Mouse (Mus musculus) 3134 (cell line): ENCODE results near the gene Tgfb2.

Source experiments
- DNase-seq: peaks from one replicate; pipeline ENCODE4 v3.0.0-alpha.2; 2011; ENCODE audit warnings: low spot score; ENCODE audit not compliant: insufficient read length; ENCODE audit errors: extremely low read depth

The Tgfb2 gene

DNA sequence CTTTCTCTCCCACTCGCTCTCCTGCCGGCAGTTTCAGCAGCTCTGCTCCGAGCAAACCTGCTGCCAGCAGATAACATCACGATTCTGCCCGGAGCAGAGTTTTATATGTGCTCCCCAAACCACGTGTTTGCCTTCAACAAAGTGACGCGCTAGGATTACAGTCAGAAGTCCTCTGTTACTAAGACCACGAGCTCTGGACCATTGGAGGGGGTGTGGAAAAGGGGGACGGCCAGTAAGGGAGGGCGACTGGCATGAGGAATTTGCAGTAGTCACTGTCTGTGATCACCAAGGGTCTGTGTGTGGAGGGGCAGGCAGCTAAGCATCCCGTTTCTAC lies at the start of gene Tgfb2:
Gene Tgfb2, minus strand, starts transcription at position 75 of the 334 bp plus-strand sequence.
- DNase-seq, result no peak

DNA sequence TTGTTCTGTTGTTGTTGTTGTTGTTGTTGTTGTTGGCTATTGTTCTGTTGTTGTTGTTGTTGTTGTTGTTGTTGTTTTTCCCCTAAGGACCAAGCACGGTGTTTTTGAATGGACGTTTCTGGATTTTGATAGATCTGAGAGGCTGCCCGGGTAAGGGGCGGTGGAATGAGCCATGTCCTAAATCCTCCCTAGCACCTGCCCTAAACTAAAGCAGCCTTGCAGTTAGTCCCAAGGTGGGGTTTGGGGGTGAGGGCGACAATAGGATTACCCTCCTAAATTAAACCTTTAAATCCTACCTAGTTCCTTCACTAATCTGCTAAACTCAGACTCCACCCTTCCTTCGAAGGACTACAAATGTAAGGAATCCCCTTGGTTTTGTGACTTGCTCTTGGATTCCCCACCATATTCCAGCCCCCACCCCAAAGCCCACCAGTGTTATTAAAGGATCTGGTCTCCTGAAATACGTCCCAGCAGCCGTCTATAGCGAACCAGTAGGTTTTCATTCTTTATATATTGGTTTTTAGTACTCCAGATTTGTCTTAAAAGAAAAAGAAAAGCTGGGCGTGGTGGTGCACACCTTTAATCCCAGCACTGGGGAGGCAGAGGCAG lies 44.0 kb upstream of the Tgfb2 start:
- no peak for DNase-seq

DNA sequence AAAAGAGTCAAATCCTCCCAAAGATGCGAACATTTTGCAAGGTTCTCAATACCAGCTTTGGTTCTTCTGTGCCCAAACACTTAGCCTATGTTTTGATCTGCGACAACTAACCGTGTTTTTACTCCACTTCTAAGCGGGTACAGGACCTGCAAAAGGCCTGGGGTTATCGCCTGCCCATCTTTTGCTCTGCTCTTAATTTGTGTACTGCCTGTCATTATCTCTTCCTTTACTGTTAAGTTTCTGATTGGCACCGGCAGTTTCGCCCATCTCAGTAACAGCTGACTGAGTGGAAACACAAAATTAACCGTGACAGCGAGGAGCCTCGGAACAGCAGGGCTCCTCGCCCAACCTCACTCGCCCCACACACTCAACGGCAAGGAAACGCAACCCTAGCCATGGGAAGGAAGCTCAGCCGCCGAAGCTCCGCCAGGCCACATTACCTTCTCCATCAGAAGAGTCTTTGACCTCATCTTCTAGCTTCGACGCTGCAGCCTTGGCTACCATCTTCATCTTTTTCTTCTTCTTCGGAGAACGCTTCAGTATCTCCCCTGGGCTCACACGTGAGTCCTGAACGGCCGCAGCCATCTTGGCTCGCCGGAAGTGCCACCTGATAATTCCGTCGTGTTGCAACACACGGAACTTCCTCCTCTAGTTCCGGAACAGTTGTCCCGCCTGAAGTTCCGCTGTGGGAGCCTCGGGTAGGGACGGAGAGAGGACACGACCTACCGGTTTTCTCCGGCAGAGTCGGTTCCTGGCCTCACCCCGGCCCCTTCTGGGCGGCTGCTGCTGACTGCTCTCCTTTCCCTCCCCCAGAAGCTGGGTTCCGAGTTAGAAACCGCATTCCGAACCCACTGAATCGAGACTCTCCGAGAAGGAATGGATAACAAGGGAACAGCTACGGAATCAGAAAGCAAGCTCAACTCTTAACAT lies 43.2 kb upstream of the Tgfb2 start, which contains the start of gene Rrp15:
Gene Rrp15, minus strand, starts transcription at position 635 of the 930 bp plus-strand sequence.
- DNase-seq, result peak; percentile 84

DNA sequence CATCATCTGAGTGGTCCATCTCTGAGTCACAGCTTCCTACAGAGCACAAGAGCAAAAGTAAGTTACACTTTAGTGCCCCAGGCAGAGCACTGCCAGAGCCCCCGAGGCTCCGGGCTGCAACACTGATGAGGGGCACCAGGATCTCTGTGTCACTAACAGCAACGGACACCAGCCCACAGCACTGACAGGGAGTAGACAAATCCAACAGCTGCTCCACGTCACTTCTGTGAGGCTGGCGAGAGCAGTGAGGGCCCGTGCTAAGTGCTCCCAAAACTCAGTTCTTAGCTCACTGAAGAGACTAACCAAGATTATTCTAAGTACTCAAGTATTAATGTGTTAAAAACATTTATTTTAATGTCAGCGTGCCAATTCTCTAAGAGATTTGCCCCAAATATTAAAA lies 34.0 kb upstream of the Tgfb2 start:
- no peak for DNase-seq

DNA sequence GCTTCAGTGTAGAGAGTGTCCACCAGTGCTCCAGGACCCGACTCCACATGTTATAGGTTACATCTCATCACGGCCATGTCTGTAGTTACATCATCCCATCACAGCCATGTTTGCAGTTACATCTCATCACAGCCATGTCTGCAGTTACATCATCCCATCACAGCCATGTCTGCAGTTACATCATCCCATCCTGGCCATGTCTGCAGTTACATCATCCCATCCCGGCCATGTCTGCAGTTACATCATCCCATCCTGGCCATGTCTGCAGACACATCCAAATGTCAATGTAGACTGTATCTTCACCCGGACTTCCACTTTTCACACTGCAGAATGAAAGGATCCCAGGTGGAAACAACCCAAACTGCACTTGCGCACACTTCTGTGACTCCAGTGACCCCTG lies 29.7 kb upstream of the Tgfb2 start:
- no peak for DNase-seq

DNA sequence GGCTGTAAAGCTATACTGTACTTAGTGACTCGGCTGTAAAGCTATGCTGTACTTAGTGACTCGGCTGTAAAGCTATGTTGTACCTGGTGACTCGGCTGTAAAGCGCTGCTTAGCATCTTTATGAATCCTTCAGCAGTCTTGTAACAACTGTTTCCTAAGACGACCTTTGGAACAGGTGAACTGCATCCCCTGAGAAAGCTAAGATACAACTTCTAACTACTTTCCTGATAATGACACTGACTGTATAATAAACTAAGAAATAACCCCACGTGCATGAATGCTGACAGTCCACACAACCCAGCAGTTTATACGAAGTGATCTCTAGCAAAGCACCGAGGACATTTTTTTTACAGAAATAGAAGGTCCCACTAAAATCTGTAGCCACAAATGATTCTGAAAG lies 27.3 kb upstream of the Tgfb2 start:
- DNase-seq, result no peak

DNA sequence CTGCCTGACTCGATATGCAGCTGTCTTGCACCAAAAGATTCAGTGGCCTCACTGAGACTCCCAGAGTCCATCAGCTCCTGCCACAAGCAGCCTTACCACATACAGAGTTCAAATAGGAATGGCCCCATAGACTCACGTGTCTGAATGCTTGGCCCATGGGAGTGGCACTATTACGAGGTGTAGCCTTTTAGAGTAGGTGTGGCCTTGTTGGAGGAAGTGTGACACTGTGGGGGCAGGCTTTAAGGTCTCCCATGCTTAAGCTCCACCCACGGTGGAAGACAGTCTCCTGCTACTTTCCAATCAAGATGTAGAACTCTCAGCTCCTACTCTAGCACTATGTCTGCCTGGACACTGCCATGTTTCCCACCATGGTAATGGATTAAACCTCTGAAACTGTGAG lies 23.0 kb upstream of the Tgfb2 start:
- no peak for DNase-seq

DNA sequence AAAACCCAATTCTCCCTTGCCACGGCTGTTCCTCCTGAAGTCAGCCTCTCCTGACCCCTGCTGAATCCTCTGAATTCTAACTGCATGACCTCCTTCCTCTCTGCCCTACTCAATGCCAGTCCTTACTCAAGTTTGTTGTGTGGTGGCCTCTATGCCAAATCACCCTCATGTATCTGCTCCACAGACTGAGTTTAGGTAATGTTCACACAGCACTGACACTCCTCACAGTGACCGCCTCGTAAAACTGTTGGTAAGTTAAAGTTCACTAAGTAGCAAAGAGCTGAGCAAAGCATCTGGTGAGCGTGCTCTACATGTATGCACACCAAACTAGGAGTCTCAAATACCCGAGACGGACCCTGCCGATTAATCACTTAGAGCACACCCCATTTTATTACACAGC lies 20.3 kb upstream of the Tgfb2 start:
- DNase-seq, result no peak

DNA sequence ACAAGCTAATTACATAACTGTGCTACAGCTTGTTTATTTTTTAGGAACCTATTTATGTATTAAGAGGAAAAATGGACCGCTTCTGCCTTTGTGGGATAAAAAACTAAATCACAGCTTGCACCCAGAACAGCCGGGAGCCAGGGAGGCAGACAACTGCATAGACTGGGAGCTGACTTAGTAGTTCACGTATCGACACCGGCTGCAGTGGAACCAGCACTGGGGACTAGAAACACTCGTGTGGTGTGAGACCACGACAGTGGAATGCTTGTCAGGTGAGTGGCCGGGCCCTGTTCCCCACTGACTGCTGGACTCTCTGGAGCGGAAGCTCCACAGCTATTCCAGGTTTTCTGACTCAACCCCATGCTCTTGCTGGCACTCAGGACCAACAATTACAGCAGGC lies 16.5 kb upstream of the Tgfb2 start:
- DNase-seq, result no peak

DNA sequence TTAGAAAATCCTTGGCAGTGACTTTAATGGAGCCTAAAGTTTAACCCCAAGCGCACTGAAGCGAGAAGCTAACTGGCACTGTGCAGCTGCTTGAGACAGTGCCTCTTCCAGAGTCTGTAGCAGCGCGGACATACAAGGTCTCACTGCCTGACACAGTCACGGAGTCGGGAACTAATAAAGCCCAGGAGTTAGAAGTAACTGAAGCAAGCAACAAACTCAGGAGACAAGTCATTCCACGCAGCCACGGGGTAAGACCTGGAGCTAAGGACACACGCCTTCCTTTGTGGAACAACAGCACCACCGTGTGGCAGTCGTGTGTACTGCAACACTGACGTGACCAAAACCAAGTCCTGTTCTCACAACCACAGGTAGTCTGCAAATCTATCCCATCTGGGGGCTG lies 16.1 kb upstream of the Tgfb2 start:
- DNase-seq, result peak; percentile 48

DNA sequence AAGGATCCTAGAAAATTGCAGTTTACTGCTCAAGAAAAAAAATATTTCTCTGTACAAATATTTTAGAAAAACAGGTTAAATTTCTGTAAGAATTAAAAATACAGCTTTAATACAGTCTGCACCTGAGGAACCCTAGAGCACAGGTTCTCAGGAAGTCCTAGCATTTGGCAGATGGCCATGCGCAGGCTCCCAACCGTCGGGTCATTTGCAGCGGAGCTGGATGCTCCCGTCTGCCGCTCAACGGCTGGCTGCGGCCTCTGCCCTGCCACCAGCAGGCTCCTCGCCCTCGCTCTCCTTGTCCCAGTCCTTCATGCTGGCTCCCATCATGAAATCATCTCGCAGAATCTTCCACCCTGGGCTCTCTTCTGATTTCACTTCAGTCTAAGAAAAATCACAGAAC lies 15.4 kb upstream of the Tgfb2 start:
- no peak for DNase-seq

DNA sequence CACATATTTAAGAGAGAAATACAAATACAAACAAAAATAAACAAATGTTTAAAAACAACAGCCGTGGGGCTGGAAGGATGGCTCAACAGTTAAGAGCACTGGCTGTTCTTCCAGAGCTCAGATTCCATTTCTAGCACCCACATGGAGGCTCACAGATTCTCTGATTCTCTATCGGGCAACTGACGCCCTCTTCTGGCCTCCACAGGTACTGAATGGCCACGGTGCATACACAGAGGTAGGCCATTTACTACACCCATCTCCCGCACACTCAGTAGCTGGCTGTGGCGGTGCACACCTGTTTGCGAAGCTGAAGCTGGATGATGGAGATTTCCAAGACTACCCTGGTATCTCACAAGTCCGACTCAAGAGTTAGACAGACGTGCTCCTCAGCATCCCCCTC lies 13.9 kb upstream of the Tgfb2 start:
- no peak for DNase-seq

DNA sequence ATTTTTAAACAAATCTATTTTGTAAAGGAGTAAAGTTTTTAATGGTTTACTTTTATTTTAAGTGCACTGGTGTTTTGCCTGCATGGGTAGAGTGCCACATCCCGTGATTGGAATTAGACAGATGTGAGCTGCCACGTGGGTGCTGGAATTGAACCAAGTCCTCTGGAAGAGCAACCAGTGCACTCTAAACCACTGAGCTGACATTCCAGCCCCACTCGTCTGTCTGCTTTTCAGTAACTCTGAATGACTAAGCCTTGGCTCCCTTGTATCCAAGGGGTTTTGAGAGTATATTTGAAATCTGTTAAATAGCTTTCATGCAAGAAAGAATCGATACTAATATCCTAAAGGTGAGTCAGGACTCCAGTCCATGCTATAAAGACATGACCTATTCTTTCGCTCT lies 13.1 kb upstream of the Tgfb2 start:
- no peak for DNase-seq

DNA sequence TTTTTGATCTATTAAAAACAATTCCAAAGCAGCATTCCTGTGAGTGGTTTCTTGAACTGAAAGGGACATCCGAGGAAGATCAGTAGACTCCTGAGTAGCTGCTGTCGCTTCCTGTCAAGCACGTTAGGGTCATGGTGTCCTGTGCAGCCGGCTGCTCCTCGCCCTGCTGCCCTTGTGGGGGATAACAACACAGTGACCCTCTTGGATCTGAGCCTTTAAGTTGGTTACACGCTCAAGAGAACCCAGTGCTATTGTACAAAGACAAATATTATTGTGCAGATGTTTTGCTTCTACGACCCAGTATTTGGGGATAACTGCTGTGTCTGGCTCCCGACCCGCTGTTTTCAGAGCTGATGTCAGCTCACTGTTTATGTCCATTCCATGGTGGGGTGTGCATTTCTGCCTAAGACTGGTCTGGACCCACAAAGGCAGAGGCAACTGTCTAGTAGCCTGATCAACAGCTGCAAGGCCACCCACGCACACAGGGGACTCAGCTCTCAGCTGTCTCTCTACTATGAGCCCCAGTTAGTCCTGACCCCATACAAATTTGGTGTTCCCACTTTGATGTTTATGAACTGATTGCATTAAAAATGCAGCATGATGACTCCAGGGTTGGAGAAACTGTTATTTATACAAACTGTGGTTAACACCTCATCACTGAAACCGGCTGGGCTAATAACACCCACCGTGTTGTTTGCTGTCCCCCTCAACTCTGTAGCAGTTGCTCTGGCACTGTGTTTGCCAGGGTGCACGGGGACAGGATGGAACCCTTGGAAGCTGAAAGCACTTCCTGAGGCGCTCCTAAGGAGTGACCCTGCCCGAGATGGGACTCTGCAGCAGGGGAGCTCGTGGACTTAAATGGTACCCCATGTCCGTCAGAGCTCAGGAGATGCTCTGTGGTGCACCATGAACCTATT lies 9.4 kb upstream of the Tgfb2 start:
- DNase-seq, result no peak

DNA sequence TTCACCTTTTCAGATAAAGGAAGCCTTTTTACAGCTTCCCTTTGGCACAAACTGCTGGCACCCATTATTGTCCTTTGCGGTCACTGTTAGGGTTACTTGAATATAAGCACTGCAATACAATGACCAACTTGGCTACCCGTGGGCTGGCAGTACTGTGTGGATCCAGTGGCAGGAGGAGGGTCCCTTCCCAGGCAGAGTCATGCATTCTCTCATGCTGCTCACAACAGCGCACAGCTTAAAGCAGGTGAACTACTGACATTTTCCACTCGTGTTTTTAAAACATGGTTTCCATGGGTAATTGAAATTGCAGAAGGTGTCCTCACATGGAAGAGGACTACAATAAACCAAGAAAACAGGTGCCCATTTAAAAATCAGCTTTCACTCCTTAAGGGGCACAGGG lies 8.4 kb upstream of the Tgfb2 start:
- DNase-seq, result no peak

DNA sequence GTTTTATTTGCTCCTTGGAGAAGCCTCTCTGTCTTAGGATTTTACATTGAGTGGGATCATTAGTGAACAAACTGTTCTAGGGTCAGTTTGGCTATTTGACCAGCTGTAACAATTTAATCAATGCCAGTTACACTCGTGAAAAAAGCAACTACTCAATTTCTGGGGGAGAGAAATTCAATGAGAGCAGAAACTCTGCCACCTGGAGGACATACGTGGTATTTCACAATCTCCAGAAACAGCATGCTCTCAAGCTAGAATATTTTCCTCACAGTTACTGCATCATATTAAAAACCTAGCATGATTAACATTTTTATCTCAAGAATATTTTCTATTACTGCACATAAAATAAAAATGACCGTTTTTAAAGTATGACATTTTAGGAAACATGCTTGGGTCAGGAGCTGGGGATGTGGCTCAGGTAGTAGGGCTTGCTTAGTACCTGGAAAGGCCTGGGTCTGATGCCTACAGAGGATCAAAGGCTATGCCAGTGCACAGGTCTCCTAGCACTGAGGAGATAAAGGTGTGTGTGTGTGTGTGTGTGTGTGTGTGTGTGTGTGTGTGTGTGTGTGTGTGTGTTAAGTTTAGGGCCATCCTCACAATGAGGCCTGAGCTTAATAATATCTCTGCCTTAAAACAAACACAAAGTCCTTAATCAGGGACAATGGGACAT lies 7.1 kb upstream of the Tgfb2 start:
- peak; percentile 23 for DNase-seq

DNA sequence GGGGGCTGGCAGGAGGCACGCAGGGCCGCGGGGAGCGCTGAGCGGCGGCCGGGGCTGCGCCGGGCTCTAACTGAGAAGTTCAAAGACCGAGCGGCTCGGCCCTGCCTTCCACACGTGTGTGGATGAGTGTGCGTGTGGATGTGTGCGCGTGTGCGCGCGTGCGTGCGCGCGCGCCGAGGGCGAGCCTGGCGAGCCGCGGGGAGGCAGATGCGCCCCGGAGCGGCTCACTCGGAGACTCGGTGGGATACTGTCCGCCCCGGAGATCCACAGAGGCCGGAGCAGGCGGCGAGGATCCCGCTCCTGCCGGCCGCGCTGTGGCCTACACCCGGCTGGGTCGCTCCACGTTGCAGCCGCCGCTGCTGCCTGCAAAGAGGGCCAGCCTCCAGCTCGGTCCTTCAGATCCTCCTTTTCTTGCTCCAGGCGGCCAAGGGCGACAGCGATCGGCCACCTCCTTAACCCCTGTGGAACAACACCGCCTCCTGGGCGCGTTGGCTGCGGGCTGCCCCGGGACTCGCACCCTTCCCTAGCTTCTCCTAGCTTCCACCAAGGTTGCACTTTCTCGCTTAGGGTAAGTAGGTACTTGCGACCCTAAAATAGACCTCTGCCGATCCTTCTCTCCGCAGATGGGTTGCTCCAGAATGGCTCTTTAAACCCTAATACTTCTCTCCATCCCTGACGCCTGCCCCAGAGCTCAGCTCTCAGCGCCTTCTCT lies 430 bp downstream of the Tgfb2 start:
- DNase-seq, result peak; percentile 94

DNA sequence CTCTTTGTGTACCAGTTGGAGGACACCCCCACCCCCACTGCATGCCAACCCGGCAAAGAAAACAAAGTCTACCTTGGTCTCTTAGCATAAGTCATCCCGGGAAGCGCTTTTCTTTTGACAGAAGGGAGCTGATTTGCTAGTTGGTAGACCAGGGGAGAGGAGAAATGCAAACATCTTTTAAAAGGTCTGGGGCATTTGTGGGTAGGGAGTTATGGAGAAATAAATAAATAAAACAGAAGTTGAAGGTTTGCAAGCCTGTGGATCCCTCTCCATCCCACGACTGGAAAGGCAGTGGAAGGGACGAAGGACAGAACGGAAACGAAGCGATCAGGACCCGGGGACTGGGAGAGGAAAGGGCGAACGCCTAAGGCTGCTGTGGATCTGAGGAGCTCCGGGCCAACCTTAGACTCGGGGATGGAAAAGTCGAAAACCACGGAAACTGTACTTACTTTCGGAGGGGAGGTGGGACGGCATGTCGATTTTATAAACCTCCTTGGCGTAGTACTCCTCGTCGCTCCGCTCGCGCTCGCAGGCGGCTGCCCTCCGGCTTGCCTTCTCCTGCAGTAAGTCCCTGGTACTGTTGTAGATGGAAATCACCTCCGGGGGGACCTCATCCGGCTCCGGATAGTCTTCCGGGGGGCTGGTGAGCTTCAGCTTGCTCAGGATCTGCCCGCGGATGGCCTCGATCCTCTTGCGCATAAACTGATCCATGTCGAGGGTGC lies 1.6 kb downstream of the Tgfb2 start:
- DNase-seq, result peak; percentile 84

DNA sequence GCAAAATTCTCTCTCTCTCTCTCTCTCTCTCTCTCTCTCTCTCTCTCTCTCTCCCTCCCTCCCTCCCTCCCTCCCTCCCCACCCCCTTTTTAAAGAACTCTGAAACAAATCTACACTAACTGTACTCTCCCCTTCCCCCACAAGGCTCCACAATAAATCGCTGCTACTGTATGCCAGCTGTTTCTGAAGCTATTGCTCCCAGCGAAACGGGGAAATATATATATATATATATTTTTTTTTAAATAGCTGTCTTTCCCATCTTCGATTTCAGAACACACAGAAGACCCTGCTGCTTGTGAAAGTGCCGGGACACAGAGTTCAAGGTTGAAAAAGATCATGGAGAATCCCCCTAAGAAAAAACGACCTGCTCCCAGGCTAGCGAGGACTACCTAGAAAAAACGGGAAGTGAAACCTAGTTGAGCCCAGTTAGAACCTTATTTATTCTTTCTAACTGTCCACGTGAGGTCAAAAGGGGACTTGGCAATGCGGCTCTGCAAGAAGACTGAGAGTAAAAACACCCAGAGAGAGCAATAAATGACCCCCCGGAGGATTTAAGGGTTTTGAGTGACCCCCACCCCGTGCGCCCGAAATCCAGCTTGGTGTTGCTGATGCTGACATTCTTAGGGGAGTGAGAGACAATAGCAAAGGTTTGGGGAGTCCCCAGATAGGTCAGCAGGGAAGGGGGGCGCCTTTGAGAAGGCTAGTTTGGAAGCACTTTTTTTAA lies 2.4 kb downstream of the Tgfb2 start:
- peak; percentile 19 for DNase-seq
